Mouse (Mus musculus) CH12.LX (cell line): ENCODE measurements at regions not wholly inside any gene's neighbourhood (a gene's known extent, or its start where the extent isn't known, plus 50 kb on each side); places are given as distances from the start of the nearest gene placed in this dataset.

Source experiments
- DNase-seq: peaks from one replicate; pipeline ENCODE4 v3.0.0-alpha.2; 2013; ENCODE audit errors: extremely low read depth
- H3K27ac ChIP-seq: 2 replicates; pipeline ENCODE4 v1.5.1; 2012; ENCODE audit warnings: low read depth, mild to moderate bottlenecking, control low read depth, moderate library complexity; ENCODE audit not compliant: insufficient read depth
- H3K27me3 ChIP-seq: replicated peaks from 2 replicates; pipeline ENCODE3; 2012; ENCODE audit warnings: inconsistent platforms
- H3K36me3 ChIP-seq, 2 experiments: replicated peaks in 1 of 2; 2 replicates each; pipeline versions ENCODE3 to v1.6.1; 2012; ENCODE audit warnings: inconsistent platforms in 1 of 2, low read length in 1 of 2, mild to moderate bottlenecking in 1 of 2, mixed read lengths in 1 of 2, moderate library complexity in 1 of 2; ENCODE audit not compliant: control insufficient read depth in 1 of 2, insufficient read depth in 1 of 2
- H3K4me1 ChIP-seq, 2 experiments: 2 replicates each; pipeline ENCODE4 v1.6.1; 2012; ENCODE audit warnings: inconsistent platforms in 1 of 2, moderate library complexity in 1 of 2; ENCODE audit not compliant: insufficient read depth in 2 of 2, control insufficient read depth in 1 of 2
- H3K4me2 ChIP-seq: 2 replicates; pipeline ENCODE4 v1.6.1; 2012; ENCODE audit warnings: low read depth, mild to moderate bottlenecking, control low read depth; ENCODE audit not compliant: poor library complexity, insufficient read depth, severe bottlenecking
- H3K4me3 ChIP-seq, 3 experiments: fragments of 150-350 bp in 1 of 3; sonication (generic) in 1 of 3; replicated peaks in 1 of 3; 2 replicates each; pipeline versions ENCODE3 to v1.5.1; 2011 to 2012; ENCODE audit warnings: low read depth in 2 of 3, low read length in 2 of 3, mild to moderate bottlenecking in 2 of 3, moderate library complexity in 2 of 3, control low read depth in 1 of 3, improper control_type of control experiment in 1 of 3, inconsistent platforms in 1 of 3, mixed read lengths in 1 of 3; ENCODE audit not compliant: poor library complexity in 1 of 3
- H3K79me2 ChIP-seq: replicated peaks from 2 replicates; pipeline ENCODE4 v1.6.1; 2012; ENCODE audit warnings: mild to moderate bottlenecking, moderate library complexity; ENCODE audit not compliant: control insufficient read depth, poor library complexity, insufficient read depth, severe bottlenecking; ENCODE audit errors: extremely low read depth
- H3K9ac ChIP-seq: 2 replicates; pipeline ENCODE4 v1.6.1; 2012; ENCODE audit warnings: low read depth, mild to moderate bottlenecking, control low read depth, moderate library complexity; ENCODE audit not compliant: insufficient read depth
- H3K9me3 ChIP-seq: replicated peaks from 2 replicates; pipeline ENCODE3; 2012; ENCODE audit warnings: low read length, inconsistent platforms, mixed read lengths
- BHLHE40 ChIP-seq: IDR thresholded peaks from 2 replicates; pipeline ENCODE4 v1.6.1; 2011; ENCODE audit warnings: mild to moderate bottlenecking, low read depth, low read length, improper control_type of control experiment
- CHD1 ChIP-seq: IDR thresholded peaks from 2 replicates; pipeline ENCODE4 v1.6.1; 2012; ENCODE audit warnings: low read depth, low read length, improper control_type of control experiment, inconsistent platforms
- CTCF ChIP-seq, 2 experiments: IDR thresholded peaks in 1 of 2; conservative IDR thresholded peaks in 1 of 2; 2 replicates each; pipeline ENCODE4 v1.5.1; 2011 to 2012; ENCODE audit warnings: low read depth in 2 of 2, low read length in 2 of 2, improper control_type of control experiment in 1 of 2, inconsistent platforms in 1 of 2, mild to moderate bottlenecking in 1 of 2, moderate library complexity in 1 of 2
- E2F4 ChIP-seq: IDR thresholded peaks from 2 replicates; pipeline ENCODE4 v1.6.1; 2011; ENCODE audit warnings: low read depth, low read length, improper control_type of control experiment; ENCODE audit not compliant: insufficient replicate concordance
- HCFC1 ChIP-seq: IDR thresholded peaks from 2 replicates; pipeline ENCODE4 v1.6.1; 2012; ENCODE audit warnings: low read depth, mild to moderate bottlenecking, inconsistent platforms, low read length, improper control_type of control experiment
- JUN ChIP-seq: IDR thresholded peaks from 2 replicates; pipeline ENCODE4 v1.6.1; 2011; ENCODE audit warnings: low read depth, mild to moderate bottlenecking, low read length, improper control_type of control experiment, moderate library complexity; ENCODE audit not compliant: insufficient read depth
- JUND ChIP-seq: conservative IDR thresholded peaks from 2 replicates; pipeline ENCODE4 v1.6.1; 2011; ENCODE audit warnings: low read depth, low read length, improper control_type of control experiment
- MAZ ChIP-seq: IDR thresholded peaks from 2 replicates; pipeline ENCODE4 v1.6.1; 2012; ENCODE audit warnings: low read depth, mild to moderate bottlenecking, inconsistent platforms, low read length, improper control_type of control experiment, moderate library complexity
- MEF2A ChIP-seq: IDR thresholded peaks from 2 replicates; pipeline ENCODE4 v1.6.1; 2014; ENCODE audit warnings: low read depth, mild to moderate bottlenecking, inconsistent platforms, low read length, improper control_type of control experiment, borderline replicate concordance
- MYC ChIP-seq: IDR thresholded peaks from 2 replicates; pipeline ENCODE4 v1.6.1; 2011; ENCODE audit warnings: low read depth, mild to moderate bottlenecking, improper control_type of control experiment, low read length
- RAD21 ChIP-seq: IDR thresholded peaks from 2 replicates; pipeline ENCODE4 v1.6.1; 2011; ENCODE audit warnings: low read depth, mild to moderate bottlenecking, low read length, improper control_type of control experiment, moderate library complexity
- RCOR1 ChIP-seq: conservative IDR thresholded peaks from 2 replicates; pipeline ENCODE4 v1.6.1; 2012; ENCODE audit warnings: low read depth, mild to moderate bottlenecking, inconsistent platforms, low read length, improper control_type of control experiment
- SIN3A ChIP-seq: IDR thresholded peaks from 2 replicates; pipeline ENCODE4 v1.6.1; 2012; ENCODE audit warnings: low read length, improper control_type of control experiment, inconsistent platforms
- TCF12 ChIP-seq: IDR thresholded peaks from 2 replicates; pipeline ENCODE4 v1.6.1; 2014; ENCODE audit warnings: low read depth, mild to moderate bottlenecking, inconsistent platforms, low read length, improper control_type of control experiment
- UBTF ChIP-seq: IDR thresholded peaks from 2 replicates; pipeline ENCODE4 v1.6.1; 2012; ENCODE audit warnings: low read depth, mild to moderate bottlenecking, inconsistent platforms, low read length, improper control_type of control experiment, moderate library complexity
- USF1 ChIP-seq: IDR thresholded peaks from 2 replicates; pipeline ENCODE4 v1.6.1; 2014; ENCODE audit warnings: low read depth, mild to moderate bottlenecking, inconsistent platforms, low read length, improper control_type of control experiment
- USF2 ChIP-seq: conservative IDR thresholded peaks from 2 replicates; pipeline ENCODE4 v1.6.1; 2011; ENCODE audit warnings: low read depth, low read length, improper control_type of control experiment
- ZMIZ1 ChIP-seq: IDR thresholded peaks from 2 replicates; pipeline ENCODE4 v1.6.1; 2012; ENCODE audit warnings: low read depth, mild to moderate bottlenecking, inconsistent platforms, low read length, improper control_type of control experiment
- ZNF384 ChIP-seq: IDR thresholded peaks from 2 replicates; pipeline ENCODE4 v1.6.1; 2012; ENCODE audit warnings: low read depth, low read length, improper control_type of control experiment, inconsistent platforms
- dilution Hi-C: fragments of 300-500 bp; cut with MboI; formaldehyde crosslinking; loops from 2 replicates; pipeline ENCODE4 v1.14.3; 2020; ENCODE audit warnings: low sequenced_read_pairs; ENCODE audit not compliant: extremely low pct_unique_long_range_greater_than_20kb, extremely low pct_ligation_motif_present
- in situ Hi-C: fragments of 300-500 bp; cut with MboI; formaldehyde crosslinking; loops from 3 replicates; pipeline ENCODE4 v1.14.3; 2019; ENCODE audit warnings: low sequenced_read_pairs, low pct_ligation_motif_present, low pct_unique_long_range_greater_than_20kb, mixed read lengths

- Histone ChIP-seq H3K79me2 (no peaks in the 10 kb centered on the region), H3K36me3 (no peaks in the 10 kb centered on the region), H3K9me3 (peaks cover 5% of the 10 kb centered on the region), H3K9ac (no peak overlapping the region), H3K4me2 (no peak overlapping the region), H3K27ac (no peak overlapping the region), H3K4me3 (no peak overlapping the region)
- dilution Hi-C loops = no loop called here
- no peak for TF ChIP-seq USF1
- TF ChIP-seq HCFC1 = no peak
- no peak for TF ChIP-seq CHD1
- TF ChIP-seq CTCF (conservative IDR thresholded peaks at IDR 0.05 in 1 of 2, IDR thresholded peaks at IDR 0.05 in 1 of 2; ENCODE audit: low read depth in 2 of 2, low read length in 2 of 2) = no peak
- TF ChIP-seq ZNF384 = no peak
- no peak for TF ChIP-seq TCF12
- no peak for TF ChIP-seq UBTF
- TF ChIP-seq SIN3A = no peak
- no peak for TF ChIP-seq BHLHE40
- TF ChIP-seq ZMIZ1 = no peak
- TF ChIP-seq E2F4 = no peak
- no peak for TF ChIP-seq RAD21
- no peak for TF ChIP-seq JUN
- no peak for TF ChIP-seq MAZ
- TF ChIP-seq USF2 = no peak
- no peak for TF ChIP-seq MYC
- no peak for TF ChIP-seq JUND
- no peak for TF ChIP-seq RCOR1
- TF ChIP-seq MEF2A = no peak
- TF ChIP-seq, all 38 proteins: peak for 0
- Histone ChIP-seq H3K27me3 (no peaks in the 10 kb centered on the region), H3K4me1 (no peaks in the 10 kb centered on the region)
- DNase-seq = no peak
- in situ Hi-C loops = no loop called here
Observed at GRCm38 (mm10) chr10:98761080-98761479, 153.1 kb upstream of the Atp2b1 start.

- Histone ChIP-seq H3K79me2 (no peaks in the 10 kb centered on the region), H3K27ac (no peak overlapping the region), H3K27me3 (no peaks in the 10 kb centered on the region), H3K4me3 (no peak overlapping the region), H3K4me1 (no peaks in the 10 kb centered on the region), H3K9ac (no peak overlapping the region), H3K36me3 (no peaks in the 10 kb centered on the region), H3K9me3 (peaks cover 5% of the 10 kb centered on the region), H3K4me2 (no peak overlapping the region)
- no peak for DNase-seq
- in situ Hi-C loops = no loop called here
- dilution Hi-C loops = no loop called here
- no peak for TF ChIP-seq BHLHE40
- no peak for TF ChIP-seq JUND
- no peak for TF ChIP-seq CTCF (conservative IDR thresholded peaks at IDR 0.05 in 1 of 2, IDR thresholded peaks at IDR 0.05 in 1 of 2; ENCODE audit: low read depth in 2 of 2, low read length in 2 of 2)
Observed at GRCm38 (mm10) chr10:98765786-98766419, 148.3 kb upstream of the Atp2b1 start.
